In genomic region chr19:40394555-40395320, GRCm38 (mm10) we compare ENCODE assay signal across 9 mouse cellular contexts.
A peak's percentile ranks its signal among the peaks of the same experiment; 100 is the strongest.
DNase-seq lines count a peak whose midpoint lies in the region; ATAC-seq and TF ChIP-seq lines count a peak whose summit lies in the region.
"Had no signal": no experiment of that assay in that cellular context is flagged by ENCODE, and none has a peak within 500 bp of the region (broad histone marks: within the 10 kb centered on the region; RNA-seq: fewer than 3 reads in every experiment).

No protein-coding gene starts in this region.

- H3K27ac ChIP-seq in gastrocnemius, adult 2 months, result peak overlapping the region; percentile 87
- H3K27ac ChIP-seq in cortical plate, adult 2 months (ENCODE audit: insufficient read depth, low read length), result peak overlapping the region; percentile 66
- H3K27ac ChIP-seq in hindbrain, embryonic 14.5 days, result peak overlapping the region; percentile 44; the same call in 1 of the 2 replicates
- H3K27ac ChIP-seq in liver, embryonic 16.5 days (ENCODE audit: low read length), result no peak overlapping the region

- no peak overlapping the region for H3K9ac ChIP-seq in hindbrain, embryonic 14.5 days
- H3K9ac ChIP-seq in liver, embryonic 16.5 days (ENCODE audit: low read depth, low read length), result no peak overlapping the region

- no peak for DNase-seq in gastrocnemius, adult 2 months
- no peak for DNase-seq in gastrocnemius, postnatal 14 days
- DNase-seq in hindbrain, embryonic 14.5 days (ENCODE audit: low spot score), result no peak
- no peak for DNase-seq in layer of hippocampus, postnatal 25 days (ENCODE audit: extremely low spot score in 1 of 2, low spot score in 1 of 2)
- DNase-seq: layer of hippocampus, postnatal 36 days had no signal

- H3K4me1 ChIP-seq in cortical plate, adult 2 months (ENCODE audit: control insufficient read depth, insufficient read depth, low read length), result peaks cover 6% of the 10 kb centered on the region
- no peaks in the 10 kb centered on the region for H3K4me1 ChIP-seq in hindbrain, embryonic 14.5 days (replicated peaks; ENCODE audit: control insufficient read depth, insufficient read depth, low read length)
- peaks cover 3% of the 10 kb centered on the region; the same call in 1 of the 2 replicates for H3K4me1 ChIP-seq in liver, embryonic 16.5 days (ENCODE audit: control insufficient read depth, low read depth, low read length)

- ATAC-seq in hindbrain, embryonic 14.5 days (ENCODE audit: low FRiP score), result no peak
- ATAC-seq in liver, embryonic 16.5 days (ENCODE audit: low read depth), result 0 out of 2 replicates have a peak, but pooled peaks have one; percentile 36
- ATAC-seq in monocyte, adult 5-6 weeks (replicated peaks; ENCODE audit: insufficient number of reproducible peaks, low FRiP score, low TSS enrichment, poor library complexity, severe bottlenecking), result no peak
- no peak for ATAC-seq in erythroid progenitor cell, adult 5-6 weeks (replicated peaks; ENCODE audit: low FRiP score, poor library complexity, severe bottlenecking)

- no peaks in the 10 kb centered on the region for H3K27me3 ChIP-seq in hindbrain, embryonic 14.5 days (ENCODE audit: control insufficient read depth, insufficient read depth, low read length)
- no peaks in the 10 kb centered on the region for H3K27me3 ChIP-seq in liver, embryonic 16.5 days (ENCODE audit: control insufficient read depth, insufficient read depth, low read depth, low read length)

- H3K36me3 ChIP-seq in hindbrain, embryonic 14.5 days (replicated peaks; ENCODE audit: control insufficient read depth, insufficient read depth), result peaks cover 16% of the 10 kb centered on the region
- no peaks in the 10 kb centered on the region for H3K36me3 ChIP-seq in liver, embryonic 16.5 days (ENCODE audit: control insufficient read depth, insufficient read depth)

- no peak for TF ChIP-seq POLR2A in cortical plate, adult 2 months (IDR thresholded peaks at IDR 0.05; ENCODE audit: extremely low read depth, insufficient read depth, low read length)

- H3K4me2 ChIP-seq in hindbrain, embryonic 14.5 days (replicated peaks), result no peak overlapping the region
- no peak overlapping the region for H3K4me2 ChIP-seq in liver, embryonic 16.5 days (ENCODE audit: low read depth, low read length)

- intact Hi-C loops in gastrocnemius, adult 2 months (cut with DNase I), result loop anchor here (5.0 to 10.0 kb wide), 2 partner anchors 38 to 120 kb away; partner anchors contain the start of gene Sorbs1
- intact Hi-C loops in gastrocnemius, postnatal 14 days (cut with DNase I; ENCODE audit: low total_unique reads), result no loop called here

- no peaks in the 10 kb centered on the region for H3K9me3 ChIP-seq in hindbrain, embryonic 14.5 days (ENCODE audit: control insufficient read depth, low read length)
- H3K9me3 ChIP-seq in liver, embryonic 16.5 days (replicated peaks; ENCODE audit: control insufficient read depth, low read length), result no peaks in the 10 kb centered on the region

- H3K4me3 ChIP-seq in gastrocnemius, adult 2 months, result peak overlapping the region; percentile 54
- no peak overlapping the region for H3K4me3 ChIP-seq in cortical plate, adult 2 months (ENCODE audit: insufficient read depth, low read length)
- H3K4me3 ChIP-seq in hindbrain, embryonic 14.5 days (replicated peaks; ENCODE audit: low read length), result no peak overlapping the region
- no peak overlapping the region for H3K4me3 ChIP-seq in liver, embryonic 16.5 days (ENCODE audit: low read depth, low read length)

- WGBS in hindbrain, embryonic 14.5 days, result 80% methylated on average over 10 of the region's 10 CpGs
- 43% methylated on average over 10 of the region's 10 CpGs for WGBS in liver, embryonic 16.5 days (ENCODE audit: insufficient replicate concordance)

- TF ChIP-seq CTCF in gastrocnemius, adult 2 months (IDR thresholded peaks at IDR 0.05), result no peak
- no peak for TF ChIP-seq CTCF in cortical plate, adult 2 months (IDR thresholded peaks at IDR 0.05; ENCODE audit: extremely low read depth, insufficient read depth, low read length)
